Mouse (Mus musculus) T-helper 1 cell (primary cell): ENCODE data around the gene Gls2.
"Not testable (repeated sequence)": the region's sequence is repeated elsewhere in the genome, so short reads cannot be mapped to it uniquely, and the experiment has no call there.

Experiments
- in situ Hi-C: fragments of 300-600 bp; cut with MboI, MseI; formaldehyde crosslinking; loops from one replicate; pipeline ENCODE4 v1.15.1; 2025; ENCODE audit warnings: high pct_unique_total_duplicates

The Gls2 gene

GRCm38 (mm10) chr10:128194024-128194550, at the start of gene Gls2:
Gene Gls2, plus strand, starts transcription at chr10:128194457.
- in situ Hi-C loops: no loop called here

DNA sequence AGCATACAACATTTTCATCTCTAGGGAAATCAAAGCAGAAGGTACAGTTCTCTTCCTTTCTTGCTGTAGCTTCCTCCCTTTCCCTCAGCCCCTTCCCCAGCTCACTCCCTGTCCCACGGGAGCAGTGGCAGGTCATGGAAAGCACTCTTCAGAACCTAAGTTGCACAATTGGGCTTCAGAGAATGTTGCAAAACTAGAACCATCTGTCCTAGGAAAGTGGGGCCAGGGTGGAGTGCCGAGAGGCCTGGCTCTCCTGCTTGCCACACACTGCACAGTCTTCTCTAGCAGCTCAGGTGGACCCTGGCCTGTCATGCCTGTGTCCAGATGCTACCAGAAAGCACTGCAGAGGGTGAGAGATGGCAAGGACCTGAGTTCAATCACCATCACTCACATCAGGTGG, 49.3 kb upstream of the Gls2 start:
- in situ Hi-C loops: loop anchor here (5.0 kb wide), 1 partner anchor 37 kb away; the partner anchor contains the start of gene Rbms2

- in situ Hi-C loops: no loop called here
Measured at GRCm38 (mm10) chr10:128148789-128149365, 45.4 kb upstream of the Gls2 start.

DNA sequence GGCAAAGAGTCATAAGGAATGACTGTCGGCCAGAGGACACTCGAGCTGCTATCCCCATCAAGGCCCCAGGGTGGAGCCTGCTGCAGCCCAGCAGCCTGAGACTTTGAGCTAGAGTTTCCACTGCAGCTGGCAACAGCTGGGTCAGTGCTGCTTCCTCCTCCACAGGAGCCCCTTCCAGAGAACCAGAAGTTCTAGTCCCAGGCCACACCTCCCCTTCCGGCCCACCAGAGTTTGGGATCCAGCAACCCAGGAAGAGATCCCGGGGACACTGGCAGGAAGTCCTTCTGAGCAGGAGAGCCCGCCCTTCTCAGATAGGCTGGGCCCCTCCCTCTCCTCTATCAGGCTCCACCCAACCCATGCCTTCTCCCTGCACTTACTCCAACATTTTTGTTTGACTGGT, 44.7 kb upstream of the Gls2 start:
- in situ Hi-C loops: no loop called here

- in situ Hi-C loops: no loop called here
Measured at GRCm38 (mm10) chr10:128150941-128151340, 43.3 kb upstream of the Gls2 start.

DNA sequence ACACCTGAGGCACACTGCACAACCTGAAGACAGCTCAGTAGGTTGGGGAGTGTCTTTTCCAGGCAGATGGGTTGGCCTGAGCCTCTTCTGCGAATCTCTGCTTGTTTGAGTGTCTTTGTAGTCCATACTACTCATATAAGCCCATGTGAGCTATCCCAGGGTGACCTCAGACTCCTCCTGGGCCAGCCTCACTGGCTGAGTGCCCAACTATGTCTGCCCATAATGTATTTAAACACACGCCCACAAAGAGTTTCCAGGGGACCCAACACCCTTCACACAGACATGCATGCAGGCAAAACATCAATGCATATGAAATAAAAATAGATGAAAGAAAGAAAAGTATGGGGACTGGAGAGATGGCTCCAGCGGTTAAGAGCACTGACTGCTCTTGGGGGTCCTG, 40.3 kb upstream of the Gls2 start:
- in situ Hi-C loops: no loop called here

- in situ Hi-C loops: not testable (repeated sequence)
Measured at GRCm38 (mm10) chr10:128165726-128166125, 28.5 kb upstream of the Gls2 start.

GRCm38 (mm10) chr10:128167091-128167490, 27.2 kb upstream of the Gls2 start:
- in situ Hi-C loops: no loop called here

- in situ Hi-C loops: not testable (repeated sequence)
Measured at GRCm38 (mm10) chr10:128171348-128171747, 22.9 kb upstream of the Gls2 start.

GRCm38 (mm10) chr10:128175302-128175701, 19.0 kb upstream of the Gls2 start:
- in situ Hi-C loops: no loop called here

GRCm38 (mm10) chr10:128175996-128176755, 18.1 kb upstream of the Gls2 start:
- in situ Hi-C loops: no loop called here

DNA sequence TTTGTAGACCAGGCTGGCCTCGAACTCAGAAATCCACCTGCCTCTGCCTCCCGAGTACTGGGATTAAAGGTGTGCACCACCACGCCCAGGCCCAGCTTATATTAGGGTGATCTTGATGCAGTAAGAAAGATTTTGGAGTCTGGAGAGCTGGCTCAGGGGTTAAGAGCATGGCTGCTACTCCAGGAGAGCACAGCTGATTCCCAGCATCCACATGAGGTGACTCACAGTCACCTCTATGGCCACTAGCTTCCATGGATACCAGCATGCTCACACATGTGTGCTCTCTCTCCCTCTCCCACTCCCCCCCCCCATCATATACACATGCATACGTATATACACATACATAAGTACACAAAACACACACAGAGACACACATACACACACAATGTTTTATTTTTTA, 16.9 kb upstream of the Gls2 start:
- in situ Hi-C loops: no loop called here

GRCm38 (mm10) chr10:128179989-128180388, 14.3 kb upstream of the Gls2 start, which contains the start of gene Rbms2:
Gene Rbms2, minus strand, starts transcription at chr10:128180297.
- in situ Hi-C loops: loop anchor here (5.0 kb wide), 1 partner anchor 38 kb away; no protein-coding TSS in a partner anchor

GRCm38 (mm10) chr10:128184296-128184695, 10.0 kb upstream of the Gls2 start:
- in situ Hi-C loops: loop anchor here (5.0 kb wide), 1 partner anchor 42 kb away; no protein-coding TSS in a partner anchor

- in situ Hi-C loops: loop anchor here (5.0 kb wide), 2 partner anchors 88 to 238 kb away; no protein-coding TSS in a partner anchor
Measured at GRCm38 (mm10) chr10:128185277-128185940, 8.8 kb upstream of the Gls2 start.

GRCm38 (mm10) chr10:128185959-128186358, 8.3 kb upstream of the Gls2 start:
- in situ Hi-C loops: loop anchor here (5.0 kb wide), 2 partner anchors 89 to 239 kb away; no protein-coding TSS in a partner anchor

GRCm38 (mm10) chr10:128187181-128187605, 7.1 kb upstream of the Gls2 start:
- in situ Hi-C loops: loop anchor here (5.0 kb wide), 2 partner anchors 90 to 240 kb away; no protein-coding TSS in a partner anchor

- in situ Hi-C loops: loop anchor here (5.0 kb wide), 2 partner anchors 91 to 241 kb away; no protein-coding TSS in a partner anchor
Measured at GRCm38 (mm10) chr10:128188242-128188877, 5.9 kb upstream of the Gls2 start.

GRCm38 (mm10) chr10:128191472-128191871, 2.8 kb upstream of the Gls2 start:
- in situ Hi-C loops: no loop called here

GRCm38 (mm10) chr10:128192030-128192766, 2.1 kb upstream of the Gls2 start:
- in situ Hi-C loops: not testable (repeated sequence)

DNA sequence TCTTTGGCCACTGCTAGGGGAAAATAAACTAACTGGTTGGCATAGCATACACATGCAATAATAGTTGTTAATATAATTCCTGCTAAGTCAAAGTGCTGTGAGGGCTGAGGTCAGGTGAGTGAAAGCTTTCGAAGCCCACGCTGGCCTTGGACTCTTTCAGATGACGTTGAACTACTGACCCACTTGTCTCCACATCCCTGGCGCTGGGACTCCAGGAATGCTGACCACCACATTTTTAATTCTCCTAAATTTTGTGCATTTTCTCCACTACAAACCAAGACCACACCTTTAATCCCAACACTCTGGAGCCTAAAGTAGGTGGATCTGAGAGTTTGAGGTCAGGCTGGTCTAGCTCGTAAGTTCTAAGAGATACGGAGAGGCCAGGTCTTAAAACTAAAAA, 1.1 kb upstream of the Gls2 start:
- in situ Hi-C loops: no loop called here
